Mouse (Mus musculus): ENCODE measurements around the gene Apoh. TPM values are rescaled to one million over a fixed set of nuclear protein-coding genes. Genes with fewer than 3 reads are reported as not detected.

Gene Apoh
- total and polyA plus RNA-seq, 2 experiments from 2014 or later: 0.35 TPM; not detected in 1

GRCm38 (mm10) chr11:108309791-108310190, 33.4 kb upstream of the Apoh start:
- no peak for TF ChIP-seq CTCF (IDR thresholded peaks at IDR 0.05)
- H3K9ac ChIP-seq (replicated peaks; ENCODE audit: low read length, poor library complexity, severe bottlenecking): no peak overlapping the region
- no peak overlapping the region for H3K4me3 ChIP-seq (ENCODE audit: low read depth, low read length)
- no peak overlapping the region for H3K4me2 ChIP-seq (ENCODE audit: low read depth, low read length, poor library complexity, severe bottlenecking)
- WGBS: 96% methylated on average over 5 of the region's 5 CpGs
- H3K27me3 ChIP-seq (ENCODE audit: insufficient read depth, low read length): no peaks in the 10 kb centered on the region
- H3K9me3 ChIP-seq (ENCODE audit: low read length): no peaks in the 10 kb centered on the region
- DNase-seq (ENCODE audit: low spot score) (no peak), ATAC-seq (ENCODE audit: low FRiP score) (no peak)
- no peak overlapping the region for H3K27ac ChIP-seq (ENCODE audit: low read depth, low read length)
- no peaks in the 10 kb centered on the region for H3K36me3 ChIP-seq (ENCODE audit: insufficient read depth, low read length)
- no peaks in the 10 kb centered on the region for H3K4me1 ChIP-seq (ENCODE audit: insufficient read depth, low read length)

DNA sequence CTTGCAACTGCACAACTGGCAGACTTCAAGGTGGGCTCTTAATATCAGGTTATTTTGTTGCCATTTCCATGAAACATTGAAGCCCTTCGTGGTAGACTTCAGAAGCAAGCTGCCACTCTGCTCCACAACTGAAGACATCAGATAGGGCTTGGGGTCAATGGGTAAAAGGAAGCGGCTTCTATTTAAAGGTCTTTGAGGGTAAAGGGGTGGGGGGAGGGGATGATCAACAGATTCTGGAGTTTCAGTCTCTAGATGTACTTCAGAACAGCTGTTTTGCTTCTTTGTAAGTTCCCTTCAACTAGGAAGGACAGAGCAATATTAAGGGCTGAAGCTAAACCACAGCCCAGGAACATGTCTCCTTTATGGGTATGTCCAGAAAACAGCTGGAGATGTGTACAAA, 31.2 kb upstream of the Apoh start:
- H3K36me3 ChIP-seq (ENCODE audit: insufficient read depth, low read length): no peaks in the 10 kb centered on the region
- H3K4me3 ChIP-seq (ENCODE audit: low read depth, low read length): no peak overlapping the region
- no peak for ATAC-seq (ENCODE audit: low FRiP score)
- no peaks in the 10 kb centered on the region for H3K27me3 ChIP-seq (ENCODE audit: insufficient read depth, low read length)
- TF ChIP-seq CTCF (IDR thresholded peaks at IDR 0.05): no peak
- no peaks in the 10 kb centered on the region for H3K4me1 ChIP-seq (ENCODE audit: insufficient read depth, low read length)
- no peak for DNase-seq (ENCODE audit: low spot score)
- WGBS: 89% methylated on average over 2 of the region's 2 CpGs
- no peaks in the 10 kb centered on the region for H3K9me3 ChIP-seq (ENCODE audit: low read length)
- no peak overlapping the region for H3K9ac ChIP-seq (replicated peaks; ENCODE audit: low read length, poor library complexity, severe bottlenecking)
- no peak overlapping the region for H3K27ac ChIP-seq (ENCODE audit: low read depth, low read length)
- no peak overlapping the region for H3K4me2 ChIP-seq (ENCODE audit: low read depth, low read length, poor library complexity, severe bottlenecking)

GRCm38 (mm10) chr11:108312516-108312915, 30.6 kb upstream of the Apoh start:
- Histone ChIP-seq H3K9ac (replicated peaks; ENCODE audit: low read length, poor library complexity, severe bottlenecking) (no peak overlapping the region), H3K4me3 (ENCODE audit: low read depth, low read length) (no peak overlapping the region), H3K9me3 (ENCODE audit: low read length) (no peaks in the 10 kb centered on the region), H3K4me2 (ENCODE audit: low read depth, low read length, poor library complexity, severe bottlenecking) (no peak overlapping the region), H3K27ac (ENCODE audit: low read depth, low read length) (no peak overlapping the region), H3K4me1 (ENCODE audit: insufficient read depth, low read length) (no peaks in the 10 kb centered on the region), H3K27me3 (ENCODE audit: insufficient read depth, low read length) (no peaks in the 10 kb centered on the region), H3K36me3 (ENCODE audit: insufficient read depth, low read length) (no peaks in the 10 kb centered on the region)
- no peak for TF ChIP-seq CTCF (IDR thresholded peaks at IDR 0.05)
- DNase-seq (ENCODE audit: low spot score) (no peak), ATAC-seq (ENCODE audit: low FRiP score) (no peak)
- WGBS: 83% methylated on average over 5 of the region's 5 CpGs

- H3K4me1 ChIP-seq (ENCODE audit: insufficient read depth, low read length): no peaks in the 10 kb centered on the region
- no peak overlapping the region for H3K27ac ChIP-seq (ENCODE audit: low read depth, low read length)
- WGBS: 84% methylated on average over 7 of the region's 7 CpGs
- H3K27me3 ChIP-seq (ENCODE audit: insufficient read depth, low read length): no peaks in the 10 kb centered on the region
- DNase-seq (ENCODE audit: low spot score): no peak
- no peaks in the 10 kb centered on the region for H3K36me3 ChIP-seq (ENCODE audit: insufficient read depth, low read length)
- no peaks in the 10 kb centered on the region for H3K9me3 ChIP-seq (ENCODE audit: low read length)
- no peak for ATAC-seq (ENCODE audit: low FRiP score)
- H3K4me2 ChIP-seq (ENCODE audit: low read depth, low read length, poor library complexity, severe bottlenecking): no peak overlapping the region
- H3K4me3 ChIP-seq (ENCODE audit: low read depth, low read length): no peak overlapping the region
- TF ChIP-seq CTCF (IDR thresholded peaks at IDR 0.05): no peak
- H3K9ac ChIP-seq (replicated peaks; ENCODE audit: low read length, poor library complexity, severe bottlenecking): no peak overlapping the region
These were observed 27.4 kb upstream of the Apoh start for GRCm38 (mm10) chr11:108315736-108316135.

GRCm38 (mm10) chr11:108317878-108318277, 25.3 kb upstream of the Apoh start:
- WGBS: 80% methylated on average over 6 of the region's 6 CpGs
- no peaks in the 10 kb centered on the region for H3K4me1 ChIP-seq (ENCODE audit: insufficient read depth, low read length)

DNA sequence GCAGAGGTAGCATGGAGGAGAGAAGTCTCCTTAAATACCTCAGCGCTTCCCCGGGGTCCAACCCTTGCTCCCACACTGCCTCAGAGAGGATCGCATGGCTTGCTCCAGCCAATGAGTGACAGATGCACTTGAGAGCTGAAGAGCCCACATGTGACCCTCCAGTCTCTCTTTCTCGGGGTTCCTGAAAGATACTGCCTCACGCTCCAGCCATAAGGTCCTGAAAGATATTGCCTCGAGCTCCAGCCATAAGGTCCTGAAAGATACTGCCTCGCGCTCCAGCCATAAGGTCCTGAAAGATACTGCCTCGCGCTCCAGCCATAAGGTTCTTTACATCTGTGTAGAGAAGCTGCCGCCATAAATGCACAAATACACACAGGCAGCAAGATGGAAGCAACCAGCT, 24.0 kb upstream of the Apoh start:
- ATAC-seq (ENCODE audit: low FRiP score) (no peak), DNase-seq (ENCODE audit: low spot score) (no peak)
- no peak overlapping the region for H3K4me2 ChIP-seq (ENCODE audit: low read depth, low read length, poor library complexity, severe bottlenecking)
- H3K4me1 ChIP-seq (ENCODE audit: insufficient read depth, low read length): no peaks in the 10 kb centered on the region
- H3K36me3 ChIP-seq (ENCODE audit: insufficient read depth, low read length): no peaks in the 10 kb centered on the region
- H3K27me3 ChIP-seq (ENCODE audit: insufficient read depth, low read length): no peaks in the 10 kb centered on the region
- TF ChIP-seq CTCF (IDR thresholded peaks at IDR 0.05): no peak
- WGBS: 88% methylated on average over 11 of the region's 11 CpGs
- H3K27ac ChIP-seq (ENCODE audit: low read depth, low read length): no peak overlapping the region
- H3K9me3 ChIP-seq (ENCODE audit: low read length): no peaks in the 10 kb centered on the region
- no peak overlapping the region for H3K4me3 ChIP-seq (ENCODE audit: low read depth, low read length)
- H3K9ac ChIP-seq (replicated peaks; ENCODE audit: low read length, poor library complexity, severe bottlenecking): no peak overlapping the region

More at GRCm38 (mm10) chr11:108317878-108318277, 25.3 kb upstream of the Apoh start:
- Histone ChIP-seq H3K27ac (ENCODE audit: low read depth, low read length) (no peak overlapping the region), H3K4me2 (ENCODE audit: low read depth, low read length, poor library complexity, severe bottlenecking) (no peak overlapping the region), H3K27me3 (ENCODE audit: insufficient read depth, low read length) (no peaks in the 10 kb centered on the region), H3K9ac (replicated peaks; ENCODE audit: low read length, poor library complexity, severe bottlenecking) (no peak overlapping the region), H3K4me3 (ENCODE audit: low read depth, low read length) (no peak overlapping the region), H3K9me3 (ENCODE audit: low read length) (no peaks in the 10 kb centered on the region), H3K36me3 (ENCODE audit: insufficient read depth, low read length) (no peaks in the 10 kb centered on the region)
- ATAC-seq (ENCODE audit: low FRiP score) (no peak), DNase-seq (ENCODE audit: low spot score) (no peak)
- TF ChIP-seq CTCF (IDR thresholded peaks at IDR 0.05): no peak
